Mouse (Mus musculus): ENCODE data around the gene Slc45a3. TPM values are rescaled to one million over a fixed set of nuclear protein-coding genes. Genes with fewer than 3 reads are reported as not detected.

Gene Slc45a3
- polyA plus RNA-seq (2017; shearing (Covaris generic)), result 0.81 TPM

GRCm38 (mm10) chr1:131962606-131963084, at the start of gene Slc45a3:
Gene Slc45a3, plus strand, starts transcription at chr1:131962967.

GRCm38 (mm10) chr1:132007282-132007815, 44.6 kb downstream of the Slc45a3 start, which contains the start of gene Elk4:
Gene Elk4, plus strand, starts transcription at chr1:132007607.

Other genes starting within 250 kb of the Slc45a3 start
- gene Slc26a9, start 218.9 kb upstream of the Slc45a3 start, polyA plus RNA-seq (2017; shearing (Covaris generic)), result not detected
- gene Pm20d1, start 165.6 kb upstream of the Slc45a3 start, polyA plus RNA-seq (2017; shearing (Covaris generic)), result 0.06 TPM
- 29.1 TPM for gene Slc41a1, start 135.5 kb upstream of the Slc45a3 start, polyA plus RNA-seq (2017; shearing (Covaris generic))
- gene Rab29, start 95.7 kb upstream of the Slc45a3 start, polyA plus RNA-seq (2017; shearing (Covaris generic)), result 38.7 TPM
- gene Nucks1, start 52.4 kb upstream of the Slc45a3 start, polyA plus RNA-seq (2017; shearing (Covaris generic)), result 45.2 TPM
- gene Elk4, start 44.6 kb downstream of the Slc45a3 start, polyA plus RNA-seq (2017; shearing (Covaris generic)), result 109 TPM
- gene Mfsd4a, start 105.1 kb downstream of the Slc45a3 start, polyA plus RNA-seq (2017; shearing (Covaris generic)), result 88.8 TPM
- gene Cdk18, start 176.7 kb downstream of the Slc45a3 start, polyA plus RNA-seq (2017; shearing (Covaris generic)), result not detected
- gene Lemd1, start 228.5 kb downstream of the Slc45a3 start, polyA plus RNA-seq (2017; shearing (Covaris generic)), result not detected
- gene AC124108.1, start 228.5 kb downstream of the Slc45a3 start, polyA plus RNA-seq (2017; shearing (Covaris generic)), result not detected